Mouse (Mus musculus) left cerebral cortex, adult 2 months (tissue): Measurements from ENCODE around the gene Spon1. TPM values are rescaled to one million over a fixed set of nuclear protein-coding genes. Genes with fewer than 3 reads are reported as not detected.

Source experiments
- DNase-seq, 2 experiments: peaks; one replicate each; pipeline ENCODE4 v3.0.0; 2021 to 2022; ENCODE audit warnings: low spot score in 2 of 2, mixed read lengths in 1 of 2; ENCODE audit errors: extremely low spot score in 1 of 2
- H3K27ac ChIP-seq: fragments of 200-600 bp; 2 replicates; pipeline ENCODE4 v1.8.1; 2022
- H3K4me3 ChIP-seq: fragments of 200-600 bp; 2 replicates; pipeline ENCODE4 v1.8.1; 2022
- CTCF ChIP-seq: fragments of 200-600 bp; IDR thresholded peaks from 2 replicates; pipeline ENCODE4 v1.8.1; 2022; ENCODE audit warnings: antibody characterized with exemption, mild to moderate bottlenecking, moderate library complexity
- intact Hi-C: fragments of 180-260 bp; cut with DNase I; formaldehyde crosslinking; loops from one replicate; pipeline ENCODE4 v1.15.1; 2025
- total RNA-seq, 2 experiments: library from RNA; stranded (reverse); gene quantifications; 2 replicates each; pipeline ENCODE4 v1.2.3; 2021

Gene Spon1
- total RNA-seq, 2 experiments from 2014 or later = 36.9 to 37.1 TPM

- TF ChIP-seq CTCF = no peak
- intact Hi-C loops = no loop called here
- no peak overlapping the region for H3K4me3 ChIP-seq
- no peak overlapping the region for H3K27ac ChIP-seq
- DNase-seq = no peak
Measured at GRCm38 (mm10) chr7:113893944-113894662, 128.3 kb downstream of the Spon1 start.

GRCm38 (mm10) chr7:113895266-113895665 is 129.5 kb downstream of the Spon1 start:
- no peak for TF ChIP-seq CTCF
- no peak overlapping the region for H3K27ac ChIP-seq
- no peak for DNase-seq
- no peak overlapping the region for H3K4me3 ChIP-seq
- intact Hi-C loops = no loop called here

DNA sequence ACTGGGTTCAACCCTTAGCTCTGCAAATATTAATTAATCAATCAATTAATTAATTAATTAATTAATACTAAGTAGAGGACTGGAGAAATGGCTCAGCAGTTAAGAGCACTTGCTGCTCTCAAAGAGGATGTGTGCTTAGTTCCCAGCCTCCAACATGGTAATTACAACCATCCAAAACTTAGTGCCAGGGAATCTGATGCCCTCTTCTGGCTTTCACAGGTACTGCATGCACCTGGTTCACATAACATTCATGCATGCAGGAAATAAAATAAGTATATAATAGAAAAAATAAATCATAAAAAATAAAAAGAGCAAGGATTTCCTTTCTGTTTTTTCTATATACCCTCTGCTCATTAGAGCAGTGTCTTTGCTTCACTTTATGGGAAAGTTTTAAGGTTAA is 132.6 kb downstream of the Spon1 start:
- intact Hi-C loops = no loop called here
- Histone ChIP-seq H3K27ac (no peak overlapping the region), H3K4me3 (no peak overlapping the region)
- peak; percentile 38 for TF ChIP-seq CTCF
- DNase-seq = no peak

DNA sequence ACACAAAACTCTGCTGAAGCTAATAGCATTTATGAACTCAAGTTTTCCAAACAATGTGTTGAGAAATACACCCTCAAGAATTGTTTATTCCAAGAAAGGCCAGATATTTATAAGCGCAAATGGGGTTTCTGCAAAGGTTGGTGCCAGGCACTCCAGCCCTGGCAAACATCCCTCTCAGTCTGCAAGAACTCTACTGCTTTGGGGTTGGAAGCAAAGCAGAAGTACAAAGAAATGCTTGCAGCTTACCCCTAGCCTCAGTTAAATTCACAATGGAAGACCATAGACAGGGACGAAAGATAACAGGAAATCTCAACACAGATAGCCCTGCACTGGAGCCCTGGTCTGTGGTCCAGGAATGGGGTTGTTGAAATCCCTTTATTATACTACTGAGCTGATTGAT is 135.7 kb downstream of the Spon1 start:
- no peak for TF ChIP-seq CTCF
- H3K4me3 ChIP-seq = no peak overlapping the region

DNA sequence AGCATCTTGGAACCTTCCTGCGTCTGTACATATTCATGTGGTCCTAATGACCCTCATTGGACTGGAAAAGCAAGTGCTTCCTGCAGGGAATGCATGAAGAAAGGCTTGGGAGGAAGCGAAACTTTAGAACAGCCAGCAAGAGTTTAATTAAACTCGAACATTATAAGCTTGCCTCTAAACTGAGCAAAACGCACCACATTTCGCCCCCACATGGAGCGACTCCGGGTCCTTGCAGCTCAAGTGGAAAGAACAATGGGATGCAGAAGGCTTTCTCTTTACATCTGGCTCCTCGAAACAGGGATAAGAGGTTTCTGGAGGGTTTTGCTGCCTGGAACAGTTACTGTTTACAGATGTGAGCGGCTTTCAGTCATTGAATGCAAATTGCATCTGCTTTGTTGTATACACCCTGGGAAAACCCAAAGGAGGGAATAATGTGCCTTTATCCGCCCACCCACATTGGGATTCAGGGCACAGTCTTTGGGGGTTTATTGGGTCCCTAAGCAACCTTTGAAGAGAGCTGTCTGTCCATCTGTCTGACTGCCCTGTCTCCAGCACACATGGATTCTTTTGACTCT is 136.2 kb downstream of the Spon1 start:
- intact Hi-C loops = loop anchor here (5.0 kb wide), 1 partner anchor 130 kb away; no protein-coding TSS in a partner anchor
- no peak for DNase-seq
- H3K27ac ChIP-seq = no peak overlapping the region
- H3K4me3 ChIP-seq = no peak overlapping the region
- no peak for TF ChIP-seq CTCF

More for the DNA sequence above, 135.7 kb downstream of the Spon1 start:
- DNase-seq = no peak
- intact Hi-C loops = loop anchor here (5.0 kb wide), 1 partner anchor 129 kb away; no protein-coding TSS in a partner anchor
- no peak overlapping the region for H3K27ac ChIP-seq

DNA sequence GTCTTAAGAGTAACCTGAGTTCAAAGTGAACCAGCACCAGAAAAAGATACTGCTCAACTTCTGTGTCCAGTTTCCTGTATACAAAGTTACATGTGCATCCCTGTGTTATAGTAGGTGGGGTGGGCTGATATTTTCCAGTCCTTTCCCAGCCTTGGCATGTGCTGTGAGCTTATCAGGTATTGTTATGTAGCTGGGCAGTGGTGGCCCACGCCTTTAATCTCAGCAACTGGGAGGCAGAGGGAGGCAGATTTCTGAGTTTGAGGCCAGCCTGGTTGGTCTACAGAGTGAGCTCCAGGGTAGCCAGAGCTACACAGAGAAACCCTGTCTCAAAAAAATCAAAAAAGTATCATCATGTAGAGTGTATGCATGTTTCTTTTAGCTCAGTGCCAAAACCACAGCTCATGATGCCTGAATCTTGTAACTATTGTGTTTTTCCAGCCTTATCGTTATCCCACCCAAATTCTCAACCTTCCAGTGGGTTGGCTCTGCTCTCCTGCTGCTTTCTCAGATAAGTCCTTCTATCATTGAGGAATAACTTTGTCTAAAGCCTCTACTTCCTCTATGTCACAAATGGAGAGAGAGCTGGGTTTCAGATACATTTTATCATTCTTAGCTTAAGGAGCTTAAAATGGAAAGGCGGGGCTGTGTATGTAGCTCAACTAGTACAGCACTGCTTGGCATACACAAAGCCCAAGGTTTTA is 137.5 kb downstream of the Spon1 start:
- intact Hi-C loops = loop anchor here (5.0 kb wide), 1 partner anchor 131 kb away; no protein-coding TSS in a partner anchor
- DNase-seq = no peak
- Histone ChIP-seq H3K4me3 (no peak overlapping the region), H3K27ac (no peak overlapping the region)
- TF ChIP-seq CTCF = no peak

- Histone ChIP-seq H3K4me3 (no peak overlapping the region), H3K27ac (no peak overlapping the region)
- DNase-seq = no peak
- no peak for TF ChIP-seq CTCF
- intact Hi-C loops = loop anchor here (5.0 kb wide), 1 partner anchor 132 kb away; no protein-coding TSS in a partner anchor
Measured at GRCm38 (mm10) chr7:113903939-113904338, 138.1 kb downstream of the Spon1 start.

DNA sequence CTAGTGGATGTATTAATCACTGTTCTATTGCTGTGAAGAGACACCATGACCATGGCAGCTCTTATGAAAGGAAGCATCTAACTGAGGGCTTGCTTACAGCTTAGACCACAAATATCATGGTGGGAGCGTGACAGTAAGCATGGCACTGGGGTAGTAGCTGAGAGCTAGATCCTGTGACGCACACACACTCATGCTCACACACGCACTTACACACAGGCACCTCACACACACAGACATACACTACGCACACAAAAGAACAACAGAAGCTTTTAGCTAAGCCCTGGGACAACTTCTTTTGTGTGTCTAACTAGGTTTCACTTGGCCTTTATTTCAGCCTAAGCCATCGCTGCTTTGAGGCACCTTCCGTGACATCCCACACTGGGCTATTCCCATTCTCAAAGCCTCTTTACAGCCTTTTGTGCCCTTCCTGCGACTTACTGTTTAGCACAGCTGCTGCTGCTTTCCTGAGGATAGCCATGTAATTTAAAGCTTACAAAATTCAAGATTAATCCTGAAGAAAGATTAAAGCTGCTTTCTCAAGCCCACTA is 138.6 kb downstream of the Spon1 start:
- H3K4me3 ChIP-seq = no peak overlapping the region
- DNase-seq = no peak
- H3K27ac ChIP-seq = no peak overlapping the region
- intact Hi-C loops = loop anchor here (5.0 kb wide), 1 partner anchor 132 kb away; no protein-coding TSS in a partner anchor
- no peak for TF ChIP-seq CTCF

GRCm38 (mm10) chr7:113909161-113909825 is 143.5 kb downstream of the Spon1 start:
- H3K4me3 ChIP-seq = no peak overlapping the region
- no peak overlapping the region for H3K27ac ChIP-seq
- DNase-seq = no peak
- intact Hi-C loops = no loop called here
- no peak for TF ChIP-seq CTCF

DNA sequence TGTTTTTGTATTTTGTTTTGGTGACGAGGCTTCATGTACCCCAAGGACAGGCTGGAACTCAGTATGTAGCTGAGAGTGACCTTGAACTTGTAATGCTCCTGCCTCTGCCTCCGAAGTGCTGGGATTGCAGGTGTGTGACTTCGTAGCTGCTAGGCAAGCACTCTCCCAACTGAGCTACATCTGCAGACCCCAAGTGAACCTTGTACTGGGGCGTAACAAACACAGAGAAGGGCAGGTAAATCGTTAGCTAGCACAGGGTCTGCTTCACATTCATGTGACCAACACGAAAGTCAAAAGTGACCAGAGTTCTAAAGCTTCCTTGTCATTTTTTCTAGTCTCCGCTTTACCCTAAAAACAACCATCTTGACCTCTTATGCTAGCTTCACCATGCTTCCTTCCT is 145.1 kb downstream of the Spon1 start:
- no peak overlapping the region for H3K4me3 ChIP-seq
- no peak overlapping the region for H3K27ac ChIP-seq
- intact Hi-C loops = no loop called here
- no peak for TF ChIP-seq CTCF
- no peak for DNase-seq

GRCm38 (mm10) chr7:113915936-113916335 is 150.1 kb downstream of the Spon1 start:
- no peak for TF ChIP-seq CTCF
- Histone ChIP-seq H3K27ac (no peak overlapping the region), H3K4me3 (no peak overlapping the region)
- intact Hi-C loops = loop anchor here (5.0 kb wide), 1 partner anchor 149 kb away; the partner anchor contains the start of gene Spon1
- no peak for DNase-seq
